Mouse (Mus musculus): ENCODE data around the gene Retreg3. TPM values are rescaled to one million over a fixed set of nuclear protein-coding genes. Genes with fewer than 3 reads are reported as not detected.

Gene Retreg3
- polyA plus RNA-seq, 1 experiment from 2014 or later, result 7.2 TPM

DNA sequence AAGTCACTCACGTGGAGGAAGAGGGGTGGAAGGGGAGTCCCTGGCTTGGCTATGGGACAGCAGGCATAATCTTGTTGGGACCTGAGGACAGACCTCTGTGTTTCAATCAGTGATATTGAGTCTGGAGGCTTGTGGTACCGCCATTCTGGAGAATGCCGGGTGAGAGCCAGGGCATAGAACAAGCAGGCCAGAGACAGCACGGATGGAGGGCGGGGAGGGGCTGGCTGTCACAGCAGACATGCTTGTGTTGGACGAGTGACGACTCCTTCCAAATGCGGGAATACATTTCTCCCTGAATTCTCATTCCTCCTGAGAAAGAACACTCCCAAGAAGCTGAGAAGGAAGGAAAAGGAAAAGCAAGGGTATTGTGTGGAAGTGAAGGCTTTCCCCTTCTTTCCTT, 68.1 kb downstream of the Retreg3 start:
- 77% methylated on average over 8 of the region's 8 CpGs for WGBS

DNA sequence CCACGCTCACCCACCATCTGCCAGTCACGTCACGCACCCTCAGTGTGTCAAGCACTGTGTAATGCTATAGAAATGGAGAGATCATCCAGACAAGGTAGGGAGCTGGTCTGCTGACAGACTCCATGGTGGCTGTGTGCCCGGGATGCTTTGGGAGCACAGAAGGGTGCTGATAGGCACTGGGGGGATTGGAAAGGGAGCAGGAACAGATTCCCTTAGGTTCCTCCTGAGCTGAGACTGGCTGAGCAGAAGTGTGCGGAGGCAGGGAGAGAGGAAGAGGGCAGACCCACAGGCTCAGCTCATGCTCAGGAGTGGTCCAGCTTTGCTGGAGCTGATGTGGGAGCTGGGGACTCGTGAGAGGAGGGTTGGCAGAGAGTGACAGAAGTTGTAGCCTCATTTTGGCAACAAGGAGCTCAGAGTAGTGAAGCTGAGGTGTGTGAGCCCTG, 68.6 kb downstream of the Retreg3 start:
- H3K4me2 ChIP-seq (ENCODE audit: low read length), result no peak overlapping the region
- no peaks in the 10 kb centered on the region for H3K9me3 ChIP-seq (ENCODE audit: control insufficient read depth, low read length)
- H3K4me1 ChIP-seq (replicated peaks; ENCODE audit: control insufficient read depth, insufficient read depth, low read length), result peaks cover under 1% of the 10 kb centered on the region
- WGBS, result 89% methylated on average over 6 of the region's 6 CpGs
- no peak overlapping the region for H3K4me3 ChIP-seq (ENCODE audit: low read depth, low read length)
- H3K27ac ChIP-seq (ENCODE audit: low read depth), result no peak overlapping the region
- H3K9ac ChIP-seq (ENCODE audit: low read length), result no peak overlapping the region
- ATAC-seq (replicated peaks; ENCODE audit: low FRiP score, low TSS enrichment, low read depth), result no peak
- H3K36me3 ChIP-seq (ENCODE audit: control insufficient read depth, insufficient read depth, low read length), result peaks cover 52% of the 10 kb centered on the region
- no peak for DNase-seq (ENCODE audit: low spot score)
- H3K27me3 ChIP-seq (replicated peaks; ENCODE audit: control insufficient read depth, insufficient read depth, low read length), result no peaks in the 10 kb centered on the region

More for the DNA sequence above, 68.1 kb downstream of the Retreg3 start:
- no peak overlapping the region for H3K4me2 ChIP-seq (ENCODE audit: low read length)
- no peak overlapping the region for H3K9ac ChIP-seq (ENCODE audit: low read length)
- no peaks in the 10 kb centered on the region for H3K9me3 ChIP-seq (ENCODE audit: control insufficient read depth, low read length)
- peaks cover 6% of the 10 kb centered on the region for H3K4me1 ChIP-seq (replicated peaks; ENCODE audit: control insufficient read depth, insufficient read depth, low read length)
- H3K36me3 ChIP-seq (ENCODE audit: control insufficient read depth, insufficient read depth, low read length), result peaks cover 46% of the 10 kb centered on the region
- H3K27me3 ChIP-seq (replicated peaks; ENCODE audit: control insufficient read depth, insufficient read depth, low read length), result no peaks in the 10 kb centered on the region
- no peak overlapping the region for H3K27ac ChIP-seq (ENCODE audit: low read depth)
- ATAC-seq (replicated peaks; ENCODE audit: low FRiP score, low TSS enrichment, low read depth) (no peak), DNase-seq (ENCODE audit: low spot score) (no peak)
- H3K4me3 ChIP-seq (ENCODE audit: low read depth, low read length), result no peak overlapping the region

DNA sequence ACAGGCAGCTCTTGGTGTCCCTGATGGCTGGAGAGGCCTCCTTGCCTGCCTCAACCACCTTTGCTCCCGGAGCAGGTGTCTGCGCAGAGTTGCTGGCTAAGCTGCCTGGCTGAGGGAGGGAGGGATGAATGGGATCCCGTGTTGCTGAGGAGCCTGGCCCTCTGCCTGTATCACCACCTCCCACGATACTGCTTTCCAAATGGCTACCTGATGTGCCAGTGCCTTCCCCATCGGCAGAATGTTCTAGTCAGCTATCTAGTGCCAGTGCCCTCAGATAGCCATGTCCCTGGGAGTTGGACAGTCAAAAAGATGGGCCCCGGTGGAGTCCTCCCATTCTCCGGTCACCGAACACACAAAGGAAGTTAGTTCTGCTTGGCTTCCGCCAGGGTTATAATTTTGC, 69.3 kb downstream of the Retreg3 start:
- peaks cover 56% of the 10 kb centered on the region for H3K36me3 ChIP-seq (ENCODE audit: control insufficient read depth, insufficient read depth, low read length)
- no peaks in the 10 kb centered on the region for H3K4me1 ChIP-seq (replicated peaks; ENCODE audit: control insufficient read depth, insufficient read depth, low read length)
- H3K9me3 ChIP-seq (ENCODE audit: control insufficient read depth, low read length), result no peaks in the 10 kb centered on the region
- DNase-seq (ENCODE audit: low spot score) (no peak), ATAC-seq (replicated peaks; ENCODE audit: low FRiP score, low TSS enrichment, low read depth) (no peak)
- H3K4me2 ChIP-seq (ENCODE audit: low read length), result no peak overlapping the region
- no peaks in the 10 kb centered on the region for H3K27me3 ChIP-seq (replicated peaks; ENCODE audit: control insufficient read depth, insufficient read depth, low read length)
- H3K4me3 ChIP-seq (ENCODE audit: low read depth, low read length), result no peak overlapping the region
- no peak overlapping the region for H3K9ac ChIP-seq (ENCODE audit: low read length)
- 96% methylated on average over 9 of the region's 9 CpGs for WGBS
- H3K27ac ChIP-seq (ENCODE audit: low read depth), result no peak overlapping the region

DNA sequence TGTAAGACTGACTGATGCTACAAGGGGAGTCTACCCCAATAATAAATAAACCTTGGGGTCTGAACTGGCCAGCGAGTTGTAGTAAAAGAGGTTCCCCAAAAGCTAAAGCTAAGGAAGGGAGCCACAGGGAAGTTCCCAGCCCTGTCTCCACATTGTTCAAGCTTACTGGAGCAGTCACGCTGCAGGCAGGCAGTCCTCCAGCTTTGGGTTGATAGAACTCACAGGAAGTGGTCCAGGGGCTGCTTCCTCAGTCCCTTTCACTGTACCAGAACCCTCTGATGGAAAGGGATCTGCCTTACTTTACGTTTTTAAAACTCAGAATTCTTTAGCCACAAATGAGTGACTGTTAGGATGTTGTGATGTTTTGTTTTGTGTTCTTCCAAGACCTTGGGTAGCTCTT, 72.2 kb downstream of the Retreg3 start:
- peaks cover 71% of the 10 kb centered on the region for H3K36me3 ChIP-seq (ENCODE audit: control insufficient read depth, insufficient read depth, low read length)
- no peak for ATAC-seq (replicated peaks; ENCODE audit: low FRiP score, low TSS enrichment, low read depth)
- WGBS, result 89% methylated on average over 3 of the region's 3 CpGs
- H3K4me2 ChIP-seq (ENCODE audit: low read length), result no peak overlapping the region
- no peaks in the 10 kb centered on the region for H3K9me3 ChIP-seq (ENCODE audit: control insufficient read depth, low read length)
- no peak overlapping the region for H3K9ac ChIP-seq (ENCODE audit: low read length)
- H3K27ac ChIP-seq (ENCODE audit: low read depth), result no peak overlapping the region
- H3K4me1 ChIP-seq (replicated peaks; ENCODE audit: control insufficient read depth, insufficient read depth, low read length), result no peaks in the 10 kb centered on the region
- H3K27me3 ChIP-seq (replicated peaks; ENCODE audit: control insufficient read depth, insufficient read depth, low read length), result no peaks in the 10 kb centered on the region
- no peak for DNase-seq (ENCODE audit: low spot score)
- H3K4me3 ChIP-seq (ENCODE audit: low read depth, low read length), result no peak overlapping the region

DNA sequence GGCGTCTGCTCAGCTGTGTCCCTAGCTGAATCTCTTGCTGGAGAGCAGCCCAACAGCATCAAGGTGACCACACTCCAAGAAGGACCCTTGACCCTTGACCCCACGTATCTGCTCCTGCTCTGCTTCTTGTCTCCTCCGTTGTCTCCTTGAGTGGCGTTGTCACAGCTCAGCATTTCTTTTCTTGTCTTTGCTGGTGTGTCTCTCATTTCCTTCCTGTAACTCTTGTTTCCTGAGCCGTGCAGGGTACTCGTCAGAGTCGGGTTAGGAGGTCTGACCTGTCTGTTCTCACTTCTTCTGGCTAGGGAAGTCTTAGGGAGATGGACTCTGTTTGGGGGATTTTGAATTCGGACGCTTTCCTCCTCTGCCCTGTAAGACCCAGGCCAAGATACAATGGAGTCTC, 73.3 kb downstream of the Retreg3 start:
- Histone ChIP-seq H3K36me3 (ENCODE audit: control insufficient read depth, insufficient read depth, low read length) (peaks cover 73% of the 10 kb centered on the region), H3K4me3 (ENCODE audit: low read depth, low read length) (no peak overlapping the region), H3K4me1 (replicated peaks; ENCODE audit: control insufficient read depth, insufficient read depth, low read length) (no peaks in the 10 kb centered on the region), H3K9ac (ENCODE audit: low read length) (no peak overlapping the region), H3K27me3 (replicated peaks; ENCODE audit: control insufficient read depth, insufficient read depth, low read length) (no peaks in the 10 kb centered on the region), H3K9me3 (ENCODE audit: control insufficient read depth, low read length) (no peaks in the 10 kb centered on the region), H3K4me2 (ENCODE audit: low read length) (no peak overlapping the region), H3K27ac (ENCODE audit: low read depth) (no peak overlapping the region)
- DNase-seq (ENCODE audit: low spot score) (no peak), ATAC-seq (replicated peaks; ENCODE audit: low FRiP score, low TSS enrichment, low read depth) (no peak)
- WGBS, result 48% methylated on average over 9 of the region's 9 CpGs

Small RNAs within 50 kb of the gene (microRNA-seq; reads per million reads assigned to microRNA genes)
- gene Gm27626, result not detected

Other genes starting within 250 kb of the Retreg3 start
- 36.6 and 42.9 TPM in 2 replicates for gene Stat3, start 180.4 kb downstream of the Retreg3 start, polyA plus RNA-seq (2014; fragmentation: Nextera tagmentation; extraction: Ambion mirVana)
- 99.3 and 102 TPM in 2 replicates for gene Cavin1, start 149.0 kb downstream of the Retreg3 start, polyA plus RNA-seq (2014; fragmentation: Nextera tagmentation; extraction: Ambion mirVana)
- gene Atp6v0a1, start 110.4 kb downstream of the Retreg3 start, polyA plus RNA-seq (2014; fragmentation: Nextera tagmentation; extraction: Ambion mirVana), result 30.6 and 32.5 TPM in 2 replicates
- gene Naglu, start 49.9 kb downstream of the Retreg3 start, polyA plus RNA-seq (2014; fragmentation: Nextera tagmentation; extraction: Ambion mirVana), result 11.5 and 12.7 TPM in 2 replicates
- not detected in 2 replicates for gene Hsd17b1, start 41.5 kb downstream of the Retreg3 start, polyA plus RNA-seq (2014; fragmentation: Nextera tagmentation; extraction: Ambion mirVana)
- gene Coasy, start 37.3 kb downstream of the Retreg3 start, polyA plus RNA-seq (2014; fragmentation: Nextera tagmentation; extraction: Ambion mirVana), result 39.7 and 45.5 TPM in 2 replicates
- gene Mlx, start 32.6 kb downstream of the Retreg3 start, polyA plus RNA-seq (2014; fragmentation: Nextera tagmentation; extraction: Ambion mirVana), result 43.6 and 48.0 TPM in 2 replicates
- gene Psmc3ip, start 24.5 kb downstream of the Retreg3 start, polyA plus RNA-seq (2014; fragmentation: Nextera tagmentation; extraction: Ambion mirVana), result 29.1 and 38.1 TPM in 2 replicates
- gene Tubg1, start within 50 bp of the Retreg3 start, polyA plus RNA-seq (2014; fragmentation: Nextera tagmentation; extraction: Ambion mirVana), result 71.2 and 73.8 TPM in 2 replicates
- 5.8 and 7.4 TPM in 2 replicates for gene Tubg2, start 36.0 kb upstream of the Retreg3 start, polyA plus RNA-seq (2014; fragmentation: Nextera tagmentation; extraction: Ambion mirVana)
- 1.2 and 1.4 TPM in 2 replicates for gene Cntnap1, start 50.6 kb upstream of the Retreg3 start, polyA plus RNA-seq (2014; fragmentation: Nextera tagmentation; extraction: Ambion mirVana)
- gene Plekhh3, start 51.5 kb upstream of the Retreg3 start, polyA plus RNA-seq (2014; fragmentation: Nextera tagmentation; extraction: Ambion mirVana), result 12.8 and 13.8 TPM in 2 replicates
- 0.23 TPM in 1 of 2 replicates, not detected in the other for gene Ccr10, start 55.5 kb upstream of the Retreg3 start, polyA plus RNA-seq (2014; fragmentation: Nextera tagmentation; extraction: Ambion mirVana)
- 20.2 and 21.8 TPM in 2 replicates for gene Ezh1, start 106.6 kb upstream of the Retreg3 start, polyA plus RNA-seq (2014; fragmentation: Nextera tagmentation; extraction: Ambion mirVana)
- gene Ramp2, start 126.1 kb upstream of the Retreg3 start, polyA plus RNA-seq (2014; fragmentation: Nextera tagmentation; extraction: Ambion mirVana), result 113 and 122 TPM in 2 replicates
- gene Vps25, start 133.8 kb upstream of the Retreg3 start, polyA plus RNA-seq (2014; fragmentation: Nextera tagmentation; extraction: Ambion mirVana), result 143 and 150 TPM in 2 replicates
- gene Wnk4, start 140.7 kb upstream of the Retreg3 start, polyA plus RNA-seq (2014; fragmentation: Nextera tagmentation; extraction: Ambion mirVana), result 12.6 and 14.4 TPM in 2 replicates
- gene Cntd1, start 159.1 kb upstream of the Retreg3 start, polyA plus RNA-seq (2014; fragmentation: Nextera tagmentation; extraction: Ambion mirVana), result 1.1 TPM in 2 replicates
- gene Coa3, start 159.2 kb upstream of the Retreg3 start, polyA plus RNA-seq (2014; fragmentation: Nextera tagmentation; extraction: Ambion mirVana), result 260 and 265 TPM in 2 replicates
- 141 and 155 TPM in 2 replicates for gene Becn1, start 182.4 kb upstream of the Retreg3 start, polyA plus RNA-seq (2014; fragmentation: Nextera tagmentation; extraction: Ambion mirVana)
- 112 and 118 TPM in 2 replicates for gene Psme3, start 196.3 kb upstream of the Retreg3 start, polyA plus RNA-seq (2014; fragmentation: Nextera tagmentation; extraction: Ambion mirVana)
- 1.4 and 1.8 TPM in 2 replicates for gene Aoc2, start 205.2 kb upstream of the Retreg3 start, polyA plus RNA-seq (2014; fragmentation: Nextera tagmentation; extraction: Ambion mirVana)
- 1.9 and 2.3 TPM in 2 replicates for gene Aoc3, start 210.7 kb upstream of the Retreg3 start, polyA plus RNA-seq (2014; fragmentation: Nextera tagmentation; extraction: Ambion mirVana)
- not detected in 2 replicates for gene G6pc, start 247.7 kb upstream of the Retreg3 start, polyA plus RNA-seq (2014; fragmentation: Nextera tagmentation; extraction: Ambion mirVana)

Measured in intestine, embryonic 14.5 days (tissue).